Mouse (Mus musculus) erythroblast, embryonic 14.5 days (primary cell): ENCODE measurements around the gene Celf2.

Experiments
- GATA1 ChIP-seq: IDR thresholded peaks from 2 replicates; pipeline ENCODE4 v1.6.1; 2012; ENCODE audit warnings: low read length, inconsistent platforms, mixed read lengths
- TAL1 ChIP-seq: IDR thresholded peaks from 3 replicates; pipeline ENCODE4 v1.6.1; 2012; ENCODE audit warnings: low read length, inconsistent platforms, mixed read lengths

DNA sequence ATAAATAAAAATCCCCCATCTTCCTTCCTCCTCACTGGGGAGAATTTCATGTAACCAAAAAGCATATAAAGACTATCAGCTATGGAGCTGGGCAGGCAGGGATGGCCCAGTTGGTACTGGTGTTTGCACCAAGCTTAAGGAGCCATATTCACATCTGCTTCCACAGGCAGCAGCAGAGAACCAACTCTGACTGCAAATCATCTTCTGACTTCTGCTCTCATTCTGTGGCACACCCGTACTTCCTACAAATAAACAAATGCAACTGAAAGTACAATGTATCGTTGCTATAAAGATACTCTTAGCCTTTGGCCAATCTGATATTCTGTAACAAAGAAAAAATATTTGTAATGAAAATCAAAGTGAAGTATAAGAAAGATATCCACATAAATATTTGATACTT lies 819.7 kb downstream of the Celf2 start:
- TF ChIP-seq TAL1 = no peak
- no peak for TF ChIP-seq GATA1
